Mouse (Mus musculus): ENCODE results near the gene Defb25.

DNA sequence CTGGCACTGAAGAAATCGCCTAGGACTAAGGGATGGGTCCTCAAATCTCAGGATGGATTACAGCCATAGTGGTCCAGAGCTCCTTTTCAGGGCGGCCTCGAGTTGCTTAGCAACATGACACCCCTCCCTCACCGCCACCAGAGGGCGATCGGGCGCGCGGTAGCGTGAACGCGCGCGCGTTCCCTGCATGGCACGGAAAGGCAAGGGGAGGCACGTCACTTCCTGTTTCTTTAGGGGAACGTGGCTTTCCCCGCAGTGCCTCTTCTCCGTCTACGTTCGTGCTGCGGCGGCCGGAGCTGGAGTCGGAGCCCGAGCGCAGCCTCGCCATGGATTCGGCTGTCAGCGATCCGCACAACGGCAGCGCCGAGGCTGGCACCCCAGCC is 46.4 kb upstream of the Defb25 start, which contains the start of gene H13:
- TF ChIP-seq CTCF (IDR thresholded peaks at IDR 0.05; ENCODE audit: low read depth) (peak; percentile 99), EP300 (IDR thresholded peaks at IDR 0.05; ENCODE audit: low read depth) (no peak)
